Mouse (Mus musculus) kidney, adult 2 months (tissue): ENCODE data around the gene Eef1a2. TPM values are rescaled to one million over a fixed set of nuclear protein-coding genes. Genes with fewer than 3 reads are reported as not detected.

ENCODE experiments used
- DNase-seq: peaks from one replicate; pipeline ENCODE4 v3.0.0; 2021
- H3K27ac ChIP-seq: fragments of 200-500 bp; 2 replicates; pipeline ENCODE4 v1.5.1; 2012; ENCODE audit warnings: low read depth, low read length, control low read depth, inconsistent platforms; ENCODE audit not compliant: insufficient read depth
- H3K27me3 ChIP-seq: fragments of 200-500 bp; replicated peaks from 2 replicates; pipeline ENCODE4 v1.6.1; 2012; ENCODE audit warnings: mild to moderate bottlenecking, moderate library complexity, low read length, inconsistent platforms; ENCODE audit not compliant: control insufficient read depth, insufficient read depth
- H3K36me3 ChIP-seq: fragments of 200-500 bp; 2 replicates; pipeline ENCODE4 v1.6.1; 2012; ENCODE audit warnings: mild to moderate bottlenecking, moderate library complexity, low read length, inconsistent platforms; ENCODE audit not compliant: control insufficient read depth, insufficient read depth
- H3K4me1 ChIP-seq: fragments of 200-500 bp; 2 replicates; pipeline ENCODE4 v1.6.1; 2011; ENCODE audit warnings: low read length; ENCODE audit not compliant: control insufficient read depth, insufficient read depth
- H3K4me3 ChIP-seq: fragments of 200-500 bp; 2 replicates; pipeline ENCODE4 v1.5.1; 2011; ENCODE audit warnings: mild to moderate bottlenecking, low read depth, low read length, control low read depth; ENCODE audit not compliant: insufficient read depth
- CTCF ChIP-seq: fragments of 200-500 bp; conservative IDR thresholded peaks from 2 replicates; pipeline ENCODE4 v1.5.1; 2011; ENCODE audit warnings: low read depth, mild to moderate bottlenecking, control low read depth, low read length, moderate library complexity, mixed read lengths; ENCODE audit not compliant: insufficient read depth, insufficient read length
- POLR2A ChIP-seq: fragments of 200-500 bp; IDR thresholded peaks from one replicate; pipeline ENCODE4 v1.6.1; 2011; ENCODE audit warnings: low read depth, low read length, control low read depth
- WGBS: fragments of 180-500 bp; shearing (Covaris S2); methylation state at CpG from one replicate; pipeline ENCODE4 v1.1.7; 2018; 5-methylcytosine and 5-hydroxymethylcytosine counted together
- polyA plus RNA-seq: library from polyadenylated mRNA; depleted of rRNA; stranded (reverse); fragments of >200 nt; gene quantifications from 2 replicates; pipeline ENCODE4 v1.2.3, GENCODE M21; 2012

The Eef1a2 gene
- polyA plus RNA-seq, 1 experiment, result 18.7 TPM

GRCm38 (mm10) chr2:181158471-181158870, 1.7 kb upstream of the Eef1a2 start:
- no peak overlapping the region for H3K27ac ChIP-seq
- H3K4me3 ChIP-seq, result no peak overlapping the region
- no peaks in the 10 kb centered on the region for H3K27me3 ChIP-seq
- no peak for TF ChIP-seq POLR2A
- no peaks in the 10 kb centered on the region for H3K36me3 ChIP-seq
- H3K4me1 ChIP-seq, result no peaks in the 10 kb centered on the region
- 78% methylated on average over 2 of the region's 2 CpGs for WGBS
- DNase-seq, result no peak

- Histone ChIP-seq H3K27ac (no peak overlapping the region), H3K27me3 (no peaks in the 10 kb centered on the region), H3K4me3 (no peak overlapping the region), H3K4me1 (no peaks in the 10 kb centered on the region), H3K36me3 (no peaks in the 10 kb centered on the region)
- no peak for TF ChIP-seq POLR2A
- TF ChIP-seq CTCF, result no peak
- DNase-seq, result no peak
- 77% methylated on average over 6 of the region's 6 CpGs for WGBS
These were observed 995 bp upstream of the Eef1a2 start for GRCm38 (mm10) chr2:181157716-181158302.

- Histone ChIP-seq H3K27me3 (no peaks in the 10 kb centered on the region), H3K36me3 (no peaks in the 10 kb centered on the region), H3K4me1 (no peaks in the 10 kb centered on the region), H3K27ac (no peak overlapping the region), H3K4me3 (no peak overlapping the region)
- WGBS, result 80% methylated on average over 4 of the region's 4 CpGs
- DNase-seq, result no peak
- TF ChIP-seq POLR2A (no peak), CTCF (no peak)
These were observed 366 bp upstream of the Eef1a2 start for GRCm38 (mm10) chr2:181157180-181157579.

GRCm38 (mm10) chr2:181155801-181156200, 1.0 kb downstream of the Eef1a2 start:
- H3K4me3 ChIP-seq, result no peak overlapping the region
- no peaks in the 10 kb centered on the region for H3K27me3 ChIP-seq
- H3K27ac ChIP-seq, result no peak overlapping the region
- H3K36me3 ChIP-seq, result no peaks in the 10 kb centered on the region
- WGBS, result 65% methylated on average over 4 of the region's 4 CpGs
- no peak for DNase-seq
- TF ChIP-seq POLR2A (no peak), CTCF (no peak)
- H3K4me1 ChIP-seq, result no peaks in the 10 kb centered on the region

- Histone ChIP-seq H3K4me3 (no peak overlapping the region), H3K27ac (no peak overlapping the region), H3K36me3 (no peaks in the 10 kb centered on the region), H3K27me3 (no peaks in the 10 kb centered on the region), H3K4me1 (no peaks in the 10 kb centered on the region)
- no peak for DNase-seq
- WGBS, result 79% methylated on average over 8 of the region's 8 CpGs
- TF ChIP-seq CTCF (no peak), POLR2A (no peak)
These were observed 1.9 kb downstream of the Eef1a2 start for GRCm38 (mm10) chr2:181154831-181155415.

DNA sequence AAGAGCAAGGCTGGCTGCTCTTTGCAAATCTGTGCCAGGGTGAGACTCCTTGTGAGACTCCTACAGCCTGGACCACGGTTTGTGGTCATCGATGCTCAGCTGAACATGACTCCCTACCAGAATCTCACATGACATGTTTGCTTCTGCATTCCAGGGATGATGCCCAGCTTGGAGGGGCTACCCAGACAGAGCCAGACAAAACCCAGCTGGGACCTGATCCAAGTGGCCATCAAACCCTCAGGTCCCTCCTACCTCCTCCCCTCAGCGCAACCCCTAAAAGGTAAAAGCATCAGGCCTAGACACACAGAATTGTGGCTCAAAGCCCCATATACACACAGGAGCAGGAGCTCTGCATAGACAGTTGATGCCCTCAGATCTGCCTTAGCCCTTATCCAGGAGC, 2.5 kb downstream of the Eef1a2 start:
- H3K36me3 ChIP-seq, result no peaks in the 10 kb centered on the region
- no peaks in the 10 kb centered on the region for H3K4me1 ChIP-seq
- H3K4me3 ChIP-seq, result no peak overlapping the region
- no peak for DNase-seq
- H3K27me3 ChIP-seq, result no peaks in the 10 kb centered on the region
- TF ChIP-seq CTCF, result no peak
- TF ChIP-seq POLR2A, result no peak
- WGBS, result 47% methylated on average over 3 of the region's 3 CpGs
- no peak overlapping the region for H3K27ac ChIP-seq

GRCm38 (mm10) chr2:181153837-181154236, 3.0 kb downstream of the Eef1a2 start:
- Histone ChIP-seq H3K36me3 (no peaks in the 10 kb centered on the region), H3K27ac (no peak overlapping the region), H3K4me3 (no peak overlapping the region), H3K4me1 (no peaks in the 10 kb centered on the region), H3K27me3 (no peaks in the 10 kb centered on the region)
- peak; percentile 15 for DNase-seq
- WGBS, result 7% methylated on average over 1 of the region's 1 CpGs
- peak; percentile 51 for TF ChIP-seq CTCF
- TF ChIP-seq POLR2A, result no peak
